Mouse (Mus musculus) liver, postnatal 0 days (tissue): ENCODE data around the gene Stard3.

ENCODE experiments used
- CTCF ChIP-seq: sonication (generic); IDR thresholded peaks from 2 replicates; pipeline ENCODE4 v1.5.1; 2016; ENCODE audit warnings: antibody characterized with exemption, low read depth
- EP300 ChIP-seq: IDR thresholded peaks from 2 replicates; pipeline ENCODE4 v1.6.1; 2016; ENCODE audit warnings: antibody characterized with exemption, low read depth, mild to moderate bottlenecking

- no peak for TF ChIP-seq CTCF
- no peak for TF ChIP-seq EP300
Observed at GRCm38 (mm10) chr11:98412797-98413301, 54.7 kb downstream of the Stard3 start.
